Mouse (Mus musculus) G1E (cell line): ENCODE results near the gene Wdr25. TPM values are rescaled to one million over a fixed set of nuclear protein-coding genes. Genes with fewer than 3 reads are reported as not detected.

Experiments used
- ATAC-seq: 2 replicates; pipeline ENCODE4 v1.8.0; 2016; ENCODE audit warnings: mild to moderate bottlenecking; ENCODE audit not compliant: insufficient number of reproducible peaks, poor library complexity, low FRiP score, severe bottlenecking; ENCODE audit errors: extremely low read depth
- DNase-seq: peaks from one replicate; pipeline ENCODE4 v3.0.0; 2012; ENCODE audit warnings: low spot score
- H3K27me3 ChIP-seq: 2 replicates; pipeline ENCODE4 v1.6.1; 2012; ENCODE audit warnings: mild to moderate bottlenecking, low read length, inconsistent platforms; ENCODE audit not compliant: insufficient read depth
- H3K36me3 ChIP-seq: replicated peaks from 2 replicates; pipeline ENCODE3; 2012; ENCODE audit warnings: mild to moderate bottlenecking, inconsistent platforms
- H3K4me1 ChIP-seq: 2 replicates; pipeline ENCODE4 v1.6.1; 2012; ENCODE audit warnings: low read depth, low read length, inconsistent platforms, mixed read lengths; ENCODE audit not compliant: insufficient read depth
- H3K4me3 ChIP-seq: 2 replicates; pipeline ENCODE4 v1.5.1; 2012; ENCODE audit warnings: low read depth, mild to moderate bottlenecking, inconsistent platforms, low read length, moderate library complexity, mixed read lengths
- H3K9me3 ChIP-seq: replicated peaks from 2 replicates; pipeline ENCODE4 v1.6.1; 2012; ENCODE audit warnings: inconsistent platforms
- CTCF ChIP-seq: IDR thresholded peaks from 2 replicates; pipeline ENCODE4 v1.5.1; 2012; ENCODE audit warnings: low read depth, low read length, inconsistent platforms, mixed read lengths
- GATA1 ChIP-seq: IDR thresholded peaks from 2 replicates; pipeline ENCODE4 v1.6.1; 2012; ENCODE audit warnings: borderline replicate concordance, low read length, inconsistent platforms, mixed read lengths
- GATA2 ChIP-seq: IDR thresholded peaks from 2 replicates; pipeline ENCODE4 v1.6.1; 2012; ENCODE audit warnings: low read depth, low read length, inconsistent platforms, borderline replicate concordance
- POLR2AphosphoS5 ChIP-seq: IDR thresholded peaks from 2 replicates; pipeline ENCODE4 v1.6.1; 2012; ENCODE audit warnings: low read depth, low read length, inconsistent platforms; ENCODE audit not compliant: insufficient replicate concordance
- TAL1 ChIP-seq: conservative IDR thresholded peaks from 2 replicates; pipeline ENCODE4 v1.6.1; 2012; ENCODE audit warnings: low read depth, low read length, inconsistent platforms, mixed read lengths
- polyA plus RNA-seq: library from polyadenylated mRNA; stranded (reverse); fragments of >175 nt; gene quantifications from 2 replicates; pipeline ENCODE4 v1.2.3, GENCODE M21; 2012
- total RNA-seq, 2 experiments: library from RNA; stranded (forward) in 1 of 2; stranded (reverse) in 1 of 2; fragments of 200-1000 nt in 1 of 2; fragments of >200 nt in 1 of 2; fragmentation: Nextera tagmentation in 1 of 2; gene quantifications; 2 replicates each; pipeline ENCODE4 v1.2.3; 2014 to 2017

Wdr25 gene
- total and polyA plus RNA-seq, 3 experiments: 7.0 to 10.1 (median 7.9) TPM

GRCm38 (mm10) chr12:108915893-108916292 is 22.5 kb downstream of the Wdr25 start:
- no peaks in the 10 kb centered on the region for H3K9me3 ChIP-seq
- no peak for ATAC-seq
- no peak for DNase-seq
- H3K4me1 ChIP-seq: no peaks in the 10 kb centered on the region
- H3K36me3 ChIP-seq: peaks cover 49% of the 10 kb centered on the region
- no peak for TF ChIP-seq GATA1
- H3K4me3 ChIP-seq: no peak overlapping the region
- no peaks in the 10 kb centered on the region for H3K27me3 ChIP-seq

- no peak for DNase-seq
- TF ChIP-seq POLR2AphosphoS5 (no peak), GATA1 (no peak), TAL1 (no peak), GATA2 (no peak), CTCF (no peak)
- Histone ChIP-seq H3K4me3 (no peak overlapping the region), H3K4me1 (no peaks in the 10 kb centered on the region), H3K27me3 (no peaks in the 10 kb centered on the region), H3K9me3 (no peaks in the 10 kb centered on the region), H3K36me3 (peaks cover 45% of the 10 kb centered on the region)
- no peak for ATAC-seq
Observed at GRCm38 (mm10) chr12:108916447-108917042, 23.1 kb downstream of the Wdr25 start.

DNA sequence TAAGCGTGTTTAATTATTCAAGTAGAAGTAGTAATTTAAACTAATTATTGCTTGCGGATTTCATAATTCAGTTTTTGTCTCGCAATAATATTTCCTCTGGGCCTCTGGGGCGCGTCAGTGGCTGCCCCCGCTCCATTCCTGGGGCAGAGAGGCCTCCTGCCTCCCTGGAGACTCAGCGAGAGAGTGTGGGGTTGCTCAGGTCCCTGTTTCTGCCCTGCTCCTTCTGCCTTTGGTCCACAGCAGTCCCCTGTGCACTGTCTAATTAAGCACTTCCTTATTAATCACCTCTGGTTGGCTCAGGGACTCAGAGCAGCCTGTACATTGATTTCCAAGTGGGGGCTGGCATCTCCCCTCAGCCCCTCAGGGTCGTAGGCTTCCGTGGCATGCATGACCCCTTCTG is 24.1 kb downstream of the Wdr25 start:
- H3K4me1 ChIP-seq: no peaks in the 10 kb centered on the region
- no peak overlapping the region for H3K4me3 ChIP-seq
- no peak for ATAC-seq
- TF ChIP-seq TAL1: no peak
- no peak for TF ChIP-seq POLR2AphosphoS5
- no peak for TF ChIP-seq GATA1
- TF ChIP-seq CTCF: no peak
- TF ChIP-seq GATA2: no peak
- H3K27me3 ChIP-seq: no peaks in the 10 kb centered on the region
- peaks cover 35% of the 10 kb centered on the region for H3K36me3 ChIP-seq
- no peaks in the 10 kb centered on the region for H3K9me3 ChIP-seq
- DNase-seq: no peak

DNA sequence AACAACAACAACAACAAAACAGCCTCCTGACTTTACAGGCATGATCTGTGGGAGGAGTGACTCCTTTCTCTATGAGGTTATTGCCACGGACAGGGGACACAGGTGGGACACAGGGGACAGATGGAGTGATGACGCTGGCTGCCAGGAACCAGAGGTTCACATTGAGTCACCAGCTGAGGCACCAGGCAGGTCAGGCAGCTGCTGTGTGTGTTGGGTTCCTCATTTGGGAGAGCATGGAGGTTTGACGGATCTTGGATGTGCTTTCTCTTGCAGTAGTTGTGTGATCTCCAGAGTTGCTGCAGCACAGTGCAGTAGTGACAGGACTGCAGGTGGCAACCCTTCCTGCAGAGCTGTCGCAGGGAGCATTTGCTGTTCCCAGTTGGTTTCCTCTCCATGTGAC is 25.3 kb downstream of the Wdr25 start:
- ATAC-seq: no peak
- no peaks in the 10 kb centered on the region for H3K27me3 ChIP-seq

GRCm38 (mm10) chr12:108926606-108927111 is 33.2 kb downstream of the Wdr25 start:
- no peak overlapping the region for H3K4me3 ChIP-seq
- no peaks in the 10 kb centered on the region for H3K9me3 ChIP-seq
- no peaks in the 10 kb centered on the region for H3K27me3 ChIP-seq
- DNase-seq (no peak), ATAC-seq (no peak)
- H3K4me1 ChIP-seq: no peaks in the 10 kb centered on the region
- TF ChIP-seq TAL1 (no peak), GATA1 (no peak), GATA2 (no peak), POLR2AphosphoS5 (no peak), CTCF (no peak)
- peaks cover 23% of the 10 kb centered on the region for H3K36me3 ChIP-seq

More for the DNA sequence above, 25.3 kb downstream of the Wdr25 start:
- Histone ChIP-seq H3K36me3 (peaks cover 32% of the 10 kb centered on the region), H3K4me3 (no peak overlapping the region), H3K4me1 (no peaks in the 10 kb centered on the region), H3K9me3 (no peaks in the 10 kb centered on the region)
- no peak for TF ChIP-seq TAL1
- no peak for TF ChIP-seq CTCF
- no peak for TF ChIP-seq GATA2
- TF ChIP-seq POLR2AphosphoS5: no peak
- DNase-seq: no peak

GRCm38 (mm10) chr12:108928249-108928648 is 34.8 kb downstream of the Wdr25 start:
- Histone ChIP-seq H3K4me1 (no peaks in the 10 kb centered on the region), H3K36me3 (peaks cover 21% of the 10 kb centered on the region), H3K9me3 (no peaks in the 10 kb centered on the region), H3K27me3 (no peaks in the 10 kb centered on the region), H3K4me3 (no peak overlapping the region)
- no peak for ATAC-seq
- TF ChIP-seq TAL1: no peak
- TF ChIP-seq POLR2AphosphoS5: no peak
- no peak for TF ChIP-seq GATA2
- no peak for TF ChIP-seq GATA1
- no peak for TF ChIP-seq CTCF
- DNase-seq: no peak

DNA sequence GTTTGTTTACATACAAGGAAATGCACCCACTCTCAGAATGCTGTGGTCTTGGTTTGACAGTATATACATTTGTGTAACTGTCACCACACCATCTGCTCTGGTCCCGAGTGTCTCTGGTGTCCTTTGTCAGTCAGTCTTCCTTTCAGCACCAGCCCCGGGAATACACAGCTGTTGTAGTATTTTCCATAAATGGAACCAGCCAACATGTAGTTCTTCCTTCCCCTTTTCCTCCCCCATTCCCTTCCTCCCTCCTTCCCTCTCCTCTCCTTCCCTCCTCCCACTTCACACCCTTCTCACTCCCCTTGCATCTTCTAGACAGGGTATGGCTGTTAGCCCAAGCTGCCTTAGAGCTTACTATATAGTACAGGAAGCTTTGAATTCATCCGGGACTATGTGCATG is 36.0 kb downstream of the Wdr25 start:
- no peak overlapping the region for H3K4me3 ChIP-seq
- ATAC-seq (no peak), DNase-seq (no peak)
- H3K4me1 ChIP-seq: no peaks in the 10 kb centered on the region
- TF ChIP-seq POLR2AphosphoS5: no peak
- TF ChIP-seq CTCF: no peak
- no peak for TF ChIP-seq GATA2
- no peak for TF ChIP-seq TAL1
- TF ChIP-seq GATA1: no peak
- peaks cover 13% of the 10 kb centered on the region for H3K36me3 ChIP-seq
- H3K9me3 ChIP-seq: no peaks in the 10 kb centered on the region
- H3K27me3 ChIP-seq: no peaks in the 10 kb centered on the region
